Mouse (Mus musculus) adrenal gland, postnatal 4 days (tissue): Measurements from ENCODE around the gene Snrnp40. TPM values are rescaled to one million over a fixed set of nuclear protein-coding genes. Genes with fewer than 3 reads are reported as not detected.

Source experiments
- DNase-seq, 2 experiments: peaks; one replicate each; pipeline ENCODE4 v3.0.0; 2021 to 2022; ENCODE audit warnings: low spot score in 2 of 2, mixed read lengths in 2 of 2
- long read RNA-seq, 2 experiments: library from polyadenylated mRNA; stranded (forward); transcript quantifications; one replicate each; pipeline ENCODE4 v2.0.0; 2021
- total RNA-seq, 2 experiments: library from RNA; stranded (reverse); gene quantifications; 2 replicates each; pipeline ENCODE4 v1.2.3; 2021

Snrnp40 gene
- 10 to 100 TPM; 56.5 to 61.0 TPM for total RNA-seq
- long read RNA-seq, experiment 1, transcript Snrnp40-201 (10 exons, 1,584 nt): major isoform, 77 of 105 reads
- long read RNA-seq, experiment 1, partial matches to known transcripts: 24 of 105 reads
- long read RNA-seq, experiment 1, other reads (novel, unspliced or antisense): 4 of 105 reads
- long read RNA-seq, experiment 2, transcript Snrnp40-201 (10 exons, 1,584 nt): major isoform, 119 of 150 reads
- long read RNA-seq, experiment 2, partial matches to known transcripts: 27 of 150 reads
- long read RNA-seq, experiment 2, other reads (novel, unspliced or antisense): 3 of 150 reads

- DNase-seq: peak; percentile 97 to 99
Observed at GRCm38 (mm10) chr4:130359486-130360237, at the start of gene Snrnp40, which contains the start of gene Zcchc17. Gene Snrnp40, plus strand, starts transcription at chr4:130360132. Gene Zcchc17, minus strand, starts transcription at chr4:130359943.

GRCm38 (mm10) chr4:130312526-130312925 is 47.4 kb upstream of the Snrnp40 start:
- no peak for DNase-seq

- DNase-seq: no peak
Observed at GRCm38 (mm10) chr4:130313552-130313951, 46.4 kb upstream of the Snrnp40 start.

- DNase-seq: peak; percentile 37 to 49
Observed at GRCm38 (mm10) chr4:130315771-130316527, 44.0 kb upstream of the Snrnp40 start.

GRCm38 (mm10) chr4:130316691-130317090 is 43.2 kb upstream of the Snrnp40 start:
- DNase-seq: no peak

- no peak for DNase-seq
Observed at GRCm38 (mm10) chr4:130318122-130318521, 41.8 kb upstream of the Snrnp40 start.

- DNase-seq: no peak
Observed at GRCm38 (mm10) chr4:130319564-130319963, 40.4 kb upstream of the Snrnp40 start.

GRCm38 (mm10) chr4:130321640-130322039 is 38.3 kb upstream of the Snrnp40 start:
- DNase-seq: no peak

- DNase-seq: no peak
Observed at GRCm38 (mm10) chr4:130322567-130322966, 37.4 kb upstream of the Snrnp40 start.

GRCm38 (mm10) chr4:130323165-130323564 is 36.8 kb upstream of the Snrnp40 start:
- DNase-seq: no peak

GRCm38 (mm10) chr4:130323607-130324006 is 36.3 kb upstream of the Snrnp40 start:
- DNase-seq: no peak

- DNase-seq: no peak
Observed at GRCm38 (mm10) chr4:130325446-130325845, 34.5 kb upstream of the Snrnp40 start.

- DNase-seq: no peak
Observed at GRCm38 (mm10) chr4:130327366-130327765, 32.6 kb upstream of the Snrnp40 start.

- DNase-seq: no peak
Observed at GRCm38 (mm10) chr4:130335867-130336266, 24.1 kb upstream of the Snrnp40 start.

- DNase-seq: peak in 1 of 2 experiments; percentile 19
Observed at GRCm38 (mm10) chr4:130341691-130342090, 18.2 kb upstream of the Snrnp40 start.

GRCm38 (mm10) chr4:130349666-130350065 is 10.3 kb upstream of the Snrnp40 start:
- no peak for DNase-seq

- no peak for DNase-seq
Observed at GRCm38 (mm10) chr4:130350690-130351422, 9.1 kb upstream of the Snrnp40 start.

GRCm38 (mm10) chr4:130352588-130352987 is 7.3 kb upstream of the Snrnp40 start:
- DNase-seq: no peak

- no peak for DNase-seq
Observed at GRCm38 (mm10) chr4:130357946-130358345, 2.0 kb upstream of the Snrnp40 start.

GRCm38 (mm10) chr4:130360238-130360590 is 282 bp downstream of the Snrnp40 start:
- DNase-seq: no peak

- no peak for DNase-seq
Observed at GRCm38 (mm10) chr4:130376675-130377074, 16.7 kb downstream of the Snrnp40 start.
